Mouse (Mus musculus) cerebellum, adult 8-10 months (tissue): ENCODE measurements around the gene Ak2.

Source experiments
- DNase-seq: peaks from one replicate; pipeline ENCODE4 v3.0.0; 2022

The Ak2 gene

GRCm38 (mm10) chr4:128976577-128976976 is 15.2 kb upstream of the Ak2 start:
- no peak for DNase-seq

DNA sequence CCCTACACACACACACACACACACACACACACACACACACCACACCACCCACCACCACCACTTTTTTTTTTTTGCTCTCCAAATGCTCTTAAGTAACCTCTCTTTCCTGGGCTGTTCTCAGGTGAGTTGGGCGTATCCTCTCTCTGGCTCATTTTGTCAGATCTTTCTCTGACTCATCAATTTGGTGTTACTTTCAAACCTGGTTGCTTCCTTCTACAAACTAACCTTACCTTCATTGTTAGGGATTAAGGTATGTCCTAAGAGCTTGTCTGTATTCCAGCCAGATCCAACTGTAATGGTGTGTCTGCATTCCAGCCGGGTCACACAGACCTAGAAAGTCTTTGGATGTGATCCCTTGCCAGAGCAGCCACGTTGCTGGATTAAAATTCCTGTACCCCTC is 14.5 kb upstream of the Ak2 start:
- no peak for DNase-seq

- no peak for DNase-seq
These were observed 13.1 kb upstream of the Ak2 start for GRCm38 (mm10) chr4:128978634-128979033.

DNA sequence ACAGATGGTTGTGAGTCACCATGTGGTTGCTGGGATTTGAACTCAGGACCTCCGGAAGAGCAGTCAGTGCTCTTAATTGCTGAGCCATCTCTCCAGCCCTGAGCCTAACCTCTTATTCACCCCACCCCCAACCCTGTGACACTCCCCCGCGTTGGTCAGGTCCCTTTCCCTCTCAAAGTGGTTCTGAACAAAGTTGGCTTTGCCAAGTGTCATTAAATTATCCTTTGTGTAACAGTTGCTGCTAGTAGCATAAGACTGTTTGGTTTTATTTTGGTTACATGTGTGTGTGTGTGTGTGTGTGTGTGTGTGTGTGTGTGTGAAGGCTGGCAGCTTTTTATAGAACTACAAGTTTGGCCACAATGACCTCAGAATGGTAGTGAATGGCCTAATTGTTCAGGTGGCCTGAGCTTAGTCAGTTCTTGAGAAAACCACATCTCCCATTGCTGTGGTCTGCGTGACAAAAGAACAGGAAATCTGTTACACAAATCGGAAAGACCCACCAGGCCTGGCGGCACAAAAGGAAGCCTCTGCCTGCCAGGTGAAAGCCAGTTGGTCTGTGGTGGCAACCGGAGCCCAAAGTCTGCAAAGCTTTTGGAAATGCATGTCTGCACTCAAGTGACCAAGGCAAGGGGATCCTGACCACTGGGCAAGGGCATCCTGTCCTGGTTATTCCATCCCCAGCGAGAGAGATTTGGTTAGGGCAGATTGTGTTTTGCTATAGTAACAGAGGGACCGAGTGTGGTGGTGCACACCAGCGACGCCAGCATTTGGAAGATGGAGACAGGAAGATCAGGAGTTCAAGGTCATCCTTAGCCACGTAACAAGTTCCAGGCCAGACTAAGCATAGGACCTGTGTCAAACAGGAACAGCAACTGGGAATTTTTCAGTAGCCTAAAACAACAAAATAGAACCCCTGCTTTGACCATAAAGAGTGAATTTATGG is 10.6 kb upstream of the Ak2 start:
- no peak for DNase-seq

DNA sequence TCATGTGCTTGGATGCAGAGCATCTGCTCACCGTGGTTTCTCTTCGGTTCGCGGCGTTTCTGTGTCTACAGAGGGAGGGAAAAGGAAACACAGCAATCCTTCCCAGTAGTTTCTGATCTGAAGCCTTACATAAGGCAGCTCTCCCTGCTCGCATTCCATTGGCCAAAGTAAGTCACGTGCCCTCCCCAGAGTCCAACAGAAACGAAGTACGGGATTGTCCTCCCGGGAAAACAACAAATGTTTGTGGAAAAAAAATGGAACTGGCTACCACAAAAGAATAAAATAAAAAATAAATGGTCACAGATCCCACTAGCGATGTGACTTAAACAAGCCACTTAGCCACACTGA is 10.0 kb upstream of the Ak2 start:
- no peak for DNase-seq

DNA sequence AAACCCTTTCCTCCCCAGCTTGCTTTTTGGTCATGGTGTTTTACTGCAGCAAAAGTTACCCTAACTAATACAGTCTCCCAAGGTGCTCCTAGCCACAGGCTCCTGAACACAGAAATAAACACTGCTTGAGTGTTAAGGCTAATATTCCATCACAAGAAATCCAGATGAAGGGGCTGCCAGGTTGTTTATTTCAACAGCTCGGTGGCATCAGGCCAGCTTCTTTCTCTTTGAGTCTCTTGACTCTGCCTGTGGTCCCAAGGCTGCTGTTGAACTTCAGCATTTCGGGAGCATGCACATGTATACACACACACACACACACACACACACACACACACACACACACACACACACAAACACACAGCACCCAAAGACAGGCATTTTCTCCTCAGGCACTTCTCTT is 8.6 kb upstream of the Ak2 start:
- no peak for DNase-seq

GRCm38 (mm10) chr4:128983656-128984055 is 8.1 kb upstream of the Ak2 start:
- no peak for DNase-seq

- DNase-seq, result no peak
These were observed 7.2 kb upstream of the Ak2 start for GRCm38 (mm10) chr4:128984600-128984999.

GRCm38 (mm10) chr4:128988911-128989310 is 2.8 kb upstream of the Ak2 start:
- DNase-seq, result no peak

DNA sequence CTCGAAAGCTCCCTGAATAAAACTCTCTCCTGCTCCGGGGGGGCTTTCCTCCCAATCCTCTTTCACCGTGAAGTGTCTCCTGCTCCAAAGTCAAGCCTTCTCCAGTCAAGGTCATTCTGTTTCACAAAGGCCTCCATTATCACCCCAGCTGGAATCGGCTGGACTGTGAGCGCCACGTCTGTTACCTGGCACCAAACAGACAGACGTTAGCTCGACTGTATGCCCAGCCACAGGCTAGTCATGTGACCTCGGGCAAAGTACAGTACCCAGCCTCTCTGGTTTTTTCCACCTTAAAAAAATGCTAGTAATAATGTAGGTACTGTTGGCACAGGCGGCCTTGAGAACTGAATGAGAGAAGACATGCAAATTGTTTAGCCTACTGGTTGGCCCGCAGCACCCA is 2.1 kb upstream of the Ak2 start:
- DNase-seq, result no peak

DNA sequence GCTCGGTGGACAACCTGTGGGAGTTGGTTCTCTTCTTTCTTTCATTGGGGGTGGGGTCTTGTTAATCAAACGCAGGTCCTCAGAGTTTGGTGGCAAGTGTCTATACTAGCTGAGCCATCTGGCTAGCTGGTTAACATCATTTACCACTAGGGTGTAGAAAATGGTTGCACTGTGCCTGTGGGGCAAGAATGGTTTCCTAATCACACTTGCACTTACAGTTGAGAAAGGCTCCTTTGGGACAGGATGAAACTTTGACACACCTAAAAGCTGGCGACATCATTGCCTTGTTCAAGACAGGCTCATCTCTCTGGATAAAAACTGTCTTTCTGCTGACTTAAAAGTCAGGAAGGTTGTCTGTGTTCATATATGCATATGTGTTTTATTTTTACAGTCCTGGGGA is 418 bp downstream of the Ak2 start:
- DNase-seq, result no peak

GRCm38 (mm10) chr4:128993025-128993662 is 1.4 kb downstream of the Ak2 start:
- DNase-seq, result peak; percentile 99

DNA sequence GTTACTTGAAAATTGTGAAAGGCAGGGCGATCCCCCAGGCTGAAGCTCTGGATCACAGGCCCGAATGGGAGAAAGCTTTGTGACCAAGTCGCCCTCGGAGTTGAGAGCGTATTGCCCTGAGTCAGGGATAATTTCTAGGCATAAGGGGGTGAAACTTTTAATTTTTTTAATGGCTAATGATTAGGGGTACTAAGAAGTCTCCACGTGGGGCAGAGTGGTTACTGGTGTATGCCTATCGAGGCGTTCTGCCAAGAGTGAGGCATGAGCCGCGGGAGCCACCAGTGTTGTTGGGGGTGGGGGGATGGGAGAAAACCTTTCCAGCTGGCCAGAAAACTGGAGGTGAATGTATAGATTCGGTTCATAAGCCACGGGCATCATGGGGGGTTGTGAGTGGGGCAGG is 1.9 kb downstream of the Ak2 start:
- no peak for DNase-seq

- no peak for DNase-seq
These were observed 3.5 kb downstream of the Ak2 start for GRCm38 (mm10) chr4:128995238-128995637.

GRCm38 (mm10) chr4:128997258-128997657 is 5.5 kb downstream of the Ak2 start:
- no peak for DNase-seq

- no peak for DNase-seq
These were observed 6.6 kb downstream of the Ak2 start for GRCm38 (mm10) chr4:128998401-128998800.

DNA sequence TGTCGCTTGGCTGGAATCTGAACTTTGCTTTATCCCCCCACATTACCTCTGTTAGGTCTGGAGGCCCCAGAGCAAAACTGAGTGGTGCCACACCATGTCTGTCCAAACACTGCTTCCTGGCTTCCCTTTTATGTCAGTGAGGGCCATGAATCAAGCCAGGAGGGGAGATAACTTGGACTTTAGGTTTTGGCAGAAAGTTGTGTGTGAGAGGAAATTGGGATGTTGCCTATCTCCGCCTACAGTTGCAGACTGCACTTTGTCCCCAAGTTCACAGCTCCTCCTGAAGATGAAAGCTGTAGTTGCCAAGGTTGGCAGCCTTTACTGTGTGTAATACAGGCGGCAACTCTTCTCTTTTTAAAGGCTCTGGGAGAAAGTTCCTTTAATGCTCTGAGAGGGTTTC is 9.0 kb downstream of the Ak2 start:
- DNase-seq, result no peak

DNA sequence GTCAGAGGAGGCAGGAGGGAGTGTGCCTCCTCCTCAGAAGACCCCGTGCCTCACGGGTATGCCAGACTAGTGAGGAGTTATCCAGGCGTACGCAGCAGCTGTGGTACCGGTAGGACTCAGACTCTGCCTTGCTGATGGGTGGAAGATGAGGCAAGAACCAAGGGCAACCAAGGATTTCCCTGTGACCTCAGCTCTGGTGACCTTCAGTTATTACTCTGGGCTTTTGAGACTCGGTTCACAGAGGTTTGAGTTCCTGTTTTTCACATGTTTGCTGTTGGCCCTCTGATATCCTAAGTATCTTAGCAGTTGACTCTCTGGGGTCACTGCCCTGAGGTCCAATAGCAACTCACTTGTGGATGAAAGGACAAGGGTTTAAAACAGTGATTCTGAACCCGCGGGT is 12.0 kb downstream of the Ak2 start:
- no peak for DNase-seq

DNA sequence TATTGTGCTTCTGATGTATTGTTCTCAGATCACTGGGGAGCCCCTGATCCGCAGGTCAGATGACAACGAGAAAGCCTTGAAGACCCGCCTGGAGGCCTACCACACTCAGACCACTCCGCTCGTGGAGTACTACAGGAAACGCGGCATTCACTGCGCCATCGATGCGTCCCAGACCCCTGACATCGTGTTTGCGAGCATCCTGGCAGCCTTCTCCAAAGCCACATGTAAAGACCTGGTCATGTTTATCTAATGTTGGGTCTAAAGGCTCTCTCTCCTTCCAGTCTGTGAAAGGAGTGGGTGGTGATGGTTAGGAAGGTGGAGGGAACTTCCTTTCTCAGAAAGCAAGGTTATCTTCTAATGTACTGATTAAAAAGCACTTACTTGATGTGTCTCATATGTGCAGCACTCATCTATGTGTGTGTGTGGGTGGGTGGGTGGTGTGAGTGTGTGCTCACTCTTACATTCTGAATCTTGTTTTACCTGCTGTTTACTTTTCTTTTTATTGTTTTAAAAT is 16.3 kb downstream of the Ak2 start:
- no peak for DNase-seq

GRCm38 (mm10) chr4:129008672-129009071 is 16.9 kb downstream of the Ak2 start:
- DNase-seq, result no peak

GRCm38 (mm10) chr4:129009521-129009920 is 17.8 kb downstream of the Ak2 start:
- no peak for DNase-seq

DNA sequence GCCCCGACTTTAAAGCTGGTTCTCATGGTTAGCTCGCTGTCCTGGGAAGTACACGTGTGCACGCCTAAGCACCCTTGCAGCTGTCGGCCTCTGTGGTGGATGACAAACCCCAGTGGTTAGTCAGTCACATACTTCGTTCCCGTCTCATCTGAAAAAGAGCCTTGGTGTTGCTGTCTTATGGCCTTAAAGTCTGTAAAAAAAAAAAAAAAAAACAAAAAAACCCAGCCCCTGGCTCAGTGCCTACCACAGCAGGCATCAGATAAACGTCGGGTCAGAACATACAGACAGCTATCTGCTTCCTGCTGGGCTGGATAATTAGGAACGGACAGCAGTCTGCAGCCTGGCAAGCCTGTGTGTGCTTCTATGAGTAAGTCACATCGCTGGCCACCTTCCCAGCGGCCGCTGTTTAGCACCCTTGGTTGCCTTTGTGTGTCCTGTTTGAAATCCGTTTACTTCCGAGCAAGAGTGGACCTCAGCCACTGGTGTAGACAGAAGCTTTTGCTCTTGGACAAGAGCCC is 19.9 kb downstream of the Ak2 start:
- peak; percentile 41 for DNase-seq

DNA sequence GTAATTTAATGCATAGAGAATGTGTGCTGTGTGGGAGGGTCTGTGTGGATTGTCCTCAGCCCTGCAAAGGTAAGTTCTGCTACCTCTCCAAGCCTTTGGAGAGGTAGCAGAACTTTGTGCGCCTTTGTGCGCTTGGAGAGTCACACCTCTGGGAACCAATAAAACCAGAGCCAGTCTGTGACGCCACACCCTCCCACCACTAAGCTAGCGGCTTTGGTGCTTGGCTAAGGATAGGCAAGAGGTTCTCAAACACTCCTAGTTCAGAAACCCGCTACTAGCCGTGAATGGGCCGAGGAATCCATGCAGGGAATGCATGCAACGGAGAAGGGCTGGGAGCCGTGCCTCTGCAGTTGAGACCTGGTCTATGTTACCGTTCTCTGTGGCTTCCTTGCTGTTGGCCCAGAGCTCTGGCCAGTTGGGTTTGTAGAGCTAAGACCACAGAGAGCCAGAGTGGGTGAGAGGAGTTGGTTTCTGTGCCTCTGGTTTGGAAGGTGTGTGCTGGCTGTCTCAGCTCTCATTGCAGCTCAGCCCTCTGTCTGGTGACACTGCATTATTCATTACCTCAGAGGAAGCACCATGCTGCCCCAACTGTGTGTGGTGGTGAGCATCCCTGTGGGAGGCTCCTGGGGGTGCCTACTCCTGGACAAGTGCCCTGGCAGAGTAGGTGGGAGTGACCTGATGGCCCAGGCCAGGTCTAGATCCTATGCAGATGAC is 21.6 kb downstream of the Ak2 start:
- DNase-seq, result no peak
